Mouse (Mus musculus): ENCODE measurements around the gene Alox12e. TPM values are rescaled to one million over a fixed set of nuclear protein-coding genes. Genes with fewer than 3 reads are reported as not detected.
A peak's percentile ranks its signal among the peaks of the same experiment; 100 is the strongest.

Alox12e gene
- polyA plus RNA-seq, 1 experiment from 2014 or later = not detected

DNA sequence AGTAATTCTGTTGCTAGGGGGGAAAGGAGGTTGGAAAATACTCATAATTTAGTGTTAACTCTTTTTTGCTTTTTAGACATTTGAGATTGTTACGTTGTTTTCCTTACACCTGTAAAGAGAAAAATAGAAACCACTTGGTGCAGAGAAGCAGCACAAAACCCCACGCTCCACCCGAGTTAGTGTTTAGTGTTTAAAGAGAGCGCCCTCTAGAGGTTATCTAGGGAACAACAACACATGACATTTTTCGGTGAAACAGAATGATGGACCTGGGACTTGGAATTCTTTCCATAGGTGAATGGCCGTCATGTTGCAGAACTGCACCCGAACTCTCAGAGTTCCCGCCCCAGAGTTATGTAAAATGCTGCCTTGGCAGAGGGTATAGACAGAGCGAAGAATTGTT, 13.1 kb downstream of the Alox12e start:
- peaks cover 7% of the 10 kb centered on the region; the same call in 1 of the 2 replicates for H3K4me1 ChIP-seq
- H3K4me3 ChIP-seq = no peak overlapping the region
- no peaks in the 10 kb centered on the region for H3K36me3 ChIP-seq (replicated peaks)
- H3K27ac ChIP-seq (replicated peaks) = no peak overlapping the region
- peak; percentile 25 for DNase-seq (ENCODE audit: low spot score)
- no peaks in the 10 kb centered on the region for H3K9me3 ChIP-seq
- 30% methylated on average over 9 of the region's 9 CpGs for WGBS
- no peaks in the 10 kb centered on the region for H3K27me3 ChIP-seq (replicated peaks; ENCODE audit: low read depth, poor library complexity, severe bottlenecking)

- DNase-seq (ENCODE audit: low spot score) = no peak
- no peaks in the 10 kb centered on the region for H3K27me3 ChIP-seq (replicated peaks; ENCODE audit: low read depth, poor library complexity, severe bottlenecking)
- no peak overlapping the region for H3K27ac ChIP-seq (replicated peaks)
- peaks cover 7% of the 10 kb centered on the region; the same call in 1 of the 2 replicates for H3K4me1 ChIP-seq
- H3K36me3 ChIP-seq (replicated peaks) = no peaks in the 10 kb centered on the region
- H3K9me3 ChIP-seq = no peaks in the 10 kb centered on the region
- 92% methylated on average over 2 of the region's 2 CpGs for WGBS
- H3K4me3 ChIP-seq = no peak overlapping the region
These were observed 14.1 kb downstream of the Alox12e start for GRCm38 (mm10) chr11:70308296-70308695.

DNA sequence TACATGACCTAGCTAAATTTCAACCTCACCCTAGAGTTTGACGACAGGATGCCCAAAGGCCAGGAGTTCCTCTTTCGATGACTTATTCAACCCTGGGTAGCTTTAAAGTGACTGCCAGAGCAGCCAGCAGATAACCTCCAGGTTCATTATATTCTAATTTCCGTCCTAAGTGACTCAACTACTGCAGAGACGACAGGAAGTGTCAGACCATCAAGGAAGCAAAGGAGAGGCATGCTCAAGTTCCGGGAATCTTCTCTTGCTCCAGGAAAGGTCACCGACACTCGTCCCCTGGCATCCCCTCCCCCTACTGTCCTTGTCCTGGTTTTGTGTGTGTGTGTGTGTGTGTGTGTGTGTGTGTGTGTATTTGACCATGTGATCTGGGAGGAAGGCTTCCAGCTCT, 16.3 kb downstream of the Alox12e start:
- H3K27me3 ChIP-seq (replicated peaks; ENCODE audit: low read depth, poor library complexity, severe bottlenecking) = no peaks in the 10 kb centered on the region
- peaks cover 2% of the 10 kb centered on the region; the same call in 1 of the 2 replicates for H3K9me3 ChIP-seq
- H3K27ac ChIP-seq (replicated peaks) = no peak overlapping the region
- peaks cover 7% of the 10 kb centered on the region; the same call in 1 of the 2 replicates for H3K4me1 ChIP-seq
- 48% methylated on average over 7 of the region's 7 CpGs for WGBS
- H3K4me3 ChIP-seq = no peak overlapping the region
- no peaks in the 10 kb centered on the region for H3K36me3 ChIP-seq (replicated peaks)
- no peak for DNase-seq (ENCODE audit: low spot score)

DNA sequence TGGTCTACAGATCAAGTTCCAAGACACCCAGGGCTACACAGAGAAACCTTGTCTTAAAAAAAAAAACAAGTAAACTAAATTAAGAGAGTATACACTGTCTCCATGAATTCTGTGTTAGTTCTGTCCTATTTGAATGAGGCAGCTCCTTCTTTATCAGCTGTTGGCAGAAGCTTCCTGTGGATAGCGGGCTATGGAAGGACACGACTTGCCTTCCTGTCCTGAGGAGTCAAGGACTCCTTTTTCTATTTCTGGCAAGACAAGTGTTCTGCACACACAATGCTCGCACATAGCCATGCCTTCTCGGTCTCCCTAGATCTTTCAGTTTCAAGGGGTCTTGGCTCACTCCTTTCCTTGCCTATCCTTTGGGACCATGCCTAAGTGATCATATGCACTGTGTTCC, 20.1 kb downstream of the Alox12e start:
- Histone ChIP-seq H3K27me3 (replicated peaks; ENCODE audit: low read depth, poor library complexity, severe bottlenecking) (no peaks in the 10 kb centered on the region), H3K4me3 (no peak overlapping the region), H3K36me3 (replicated peaks) (no peaks in the 10 kb centered on the region), H3K4me1 (peaks cover 14% of the 10 kb centered on the region), H3K27ac (replicated peaks) (no peak overlapping the region), H3K9me3 (peaks cover 3% of the 10 kb centered on the region; the same call in 1 of the 2 replicates)
- 90% methylated on average over 4 of the region's 4 CpGs for WGBS
- DNase-seq (ENCODE audit: low spot score) = no peak

GRCm38 (mm10) chr11:70297836-70298454, 24.5 kb downstream of the Alox12e start:
- DNase-seq (ENCODE audit: low spot score) = no peak
- H3K4me3 ChIP-seq = no peak overlapping the region
- H3K27me3 ChIP-seq (replicated peaks; ENCODE audit: low read depth, poor library complexity, severe bottlenecking) = no peaks in the 10 kb centered on the region
- 54% methylated on average over 12 of the region's 12 CpGs for WGBS
- peak overlapping the region; percentile 24; the same call in 1 of the 2 replicates for H3K27ac ChIP-seq (replicated peaks)
- peaks cover 3% of the 10 kb centered on the region; the same call in 1 of the 2 replicates for H3K9me3 ChIP-seq
- H3K4me1 ChIP-seq = peaks cover 7% of the 10 kb centered on the region
- no peaks in the 10 kb centered on the region for H3K36me3 ChIP-seq (replicated peaks)

- no peak for DNase-seq (ENCODE audit: low spot score)
- H3K27ac ChIP-seq (replicated peaks) = peak overlapping the region; percentile 24; the same call in 1 of the 2 replicates
- 36% methylated on average over 4 of the region's 4 CpGs for WGBS
- peaks cover 3% of the 10 kb centered on the region; the same call in 1 of the 2 replicates for H3K9me3 ChIP-seq
- no peaks in the 10 kb centered on the region for H3K27me3 ChIP-seq (replicated peaks; ENCODE audit: low read depth, poor library complexity, severe bottlenecking)
- no peaks in the 10 kb centered on the region for H3K36me3 ChIP-seq (replicated peaks)
- peaks cover 7% of the 10 kb centered on the region for H3K4me1 ChIP-seq
- H3K4me3 ChIP-seq = no peak overlapping the region
These were observed 25.0 kb downstream of the Alox12e start for GRCm38 (mm10) chr11:70297405-70297804.

DNA sequence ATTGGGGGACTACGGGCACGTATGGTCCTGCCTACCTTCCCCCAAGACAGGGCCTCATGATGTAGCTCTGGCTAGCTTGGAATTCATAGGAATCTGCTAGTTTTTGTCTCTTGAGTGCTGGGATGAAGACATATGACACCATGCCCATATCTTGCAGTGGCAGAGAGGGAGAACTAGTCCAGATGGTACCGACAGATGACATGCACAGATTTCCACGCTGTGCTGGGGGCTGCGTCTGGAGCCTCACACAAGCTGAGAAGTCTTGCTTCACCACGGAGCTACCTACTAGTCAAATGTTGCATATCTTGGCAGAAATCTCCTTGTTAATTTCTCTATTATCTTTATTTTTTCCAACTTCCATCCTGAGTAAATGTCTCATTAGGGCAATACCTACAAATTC, 28.5 kb downstream of the Alox12e start:
- Histone ChIP-seq H3K9me3 (no peaks in the 10 kb centered on the region), H3K27me3 (replicated peaks; ENCODE audit: low read depth, poor library complexity, severe bottlenecking) (no peaks in the 10 kb centered on the region), H3K4me3 (no peak overlapping the region), H3K27ac (replicated peaks) (no peak overlapping the region), H3K4me1 (peaks cover 18% of the 10 kb centered on the region), H3K36me3 (replicated peaks) (no peaks in the 10 kb centered on the region)
- DNase-seq (ENCODE audit: low spot score) = no peak
- WGBS = 89% methylated on average over 6 of the region's 6 CpGs

DNA sequence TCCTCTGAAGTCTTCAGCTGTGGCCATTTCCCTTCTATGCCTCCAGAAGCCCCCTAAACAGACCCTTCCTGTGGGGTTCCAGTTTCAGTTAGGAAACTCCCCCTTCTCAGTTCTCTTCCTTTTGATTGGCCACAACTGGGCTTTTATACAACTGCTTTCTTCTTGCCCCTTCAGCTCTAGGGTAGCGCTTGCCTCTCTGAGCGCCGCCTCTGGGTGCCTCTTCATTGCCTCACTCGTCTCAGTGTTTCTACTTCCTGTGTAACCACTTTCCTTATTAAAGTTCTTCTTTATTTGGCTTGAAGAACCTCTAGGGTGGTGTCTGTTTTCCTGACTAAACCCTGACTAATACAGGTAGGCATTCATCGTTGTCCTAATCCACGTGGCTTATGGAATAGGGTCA, 31.2 kb downstream of the Alox12e start:
- Histone ChIP-seq H3K27me3 (replicated peaks; ENCODE audit: low read depth, poor library complexity, severe bottlenecking) (no peaks in the 10 kb centered on the region), H3K9me3 (no peaks in the 10 kb centered on the region), H3K36me3 (replicated peaks) (no peaks in the 10 kb centered on the region), H3K4me1 (peaks cover 11% of the 10 kb centered on the region), H3K27ac (replicated peaks) (peak overlapping the region; percentile 30), H3K4me3 (no peak overlapping the region)
- WGBS = 87% methylated on average over 6 of the region's 6 CpGs
- DNase-seq (ENCODE audit: low spot score) = no peak

GRCm38 (mm10) chr11:70289236-70289635, 33.2 kb downstream of the Alox12e start:
- Histone ChIP-seq H3K36me3 (replicated peaks) (no peaks in the 10 kb centered on the region), H3K4me3 (no peak overlapping the region), H3K9me3 (no peaks in the 10 kb centered on the region), H3K27ac (replicated peaks) (no peak overlapping the region), H3K4me1 (peaks cover 11% of the 10 kb centered on the region), H3K27me3 (replicated peaks; ENCODE audit: low read depth, poor library complexity, severe bottlenecking) (no peaks in the 10 kb centered on the region)
- no peak for DNase-seq (ENCODE audit: low spot score)
- 45% methylated on average over 6 of the region's 6 CpGs for WGBS

DNA sequence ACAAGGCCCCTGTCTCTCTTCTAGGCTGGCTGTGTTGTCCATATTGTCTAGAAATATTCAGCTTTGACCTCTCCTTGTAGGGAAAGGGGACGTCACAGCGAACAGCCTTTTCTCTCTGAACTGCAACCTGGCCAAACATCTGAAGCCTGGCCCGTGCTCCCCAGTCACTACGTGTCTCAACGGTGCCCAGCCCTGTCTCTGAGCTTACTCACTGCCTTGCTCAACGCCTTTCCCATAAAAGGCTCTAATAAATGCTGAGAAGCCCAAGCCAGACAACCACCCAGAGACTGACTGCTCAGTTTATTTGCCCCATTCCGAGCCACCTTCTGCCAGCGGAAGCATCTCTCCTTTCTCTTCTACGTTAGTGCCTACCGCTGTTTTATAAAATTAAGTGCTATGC, 34.3 kb downstream of the Alox12e start:
- H3K9me3 ChIP-seq = no peaks in the 10 kb centered on the region
- no peaks in the 10 kb centered on the region for H3K27me3 ChIP-seq (replicated peaks; ENCODE audit: low read depth, poor library complexity, severe bottlenecking)
- no peak overlapping the region for H3K27ac ChIP-seq (replicated peaks)
- no peaks in the 10 kb centered on the region for H3K36me3 ChIP-seq (replicated peaks)
- no peak for DNase-seq (ENCODE audit: low spot score)
- 89% methylated on average over 10 of the region's 10 CpGs for WGBS
- H3K4me3 ChIP-seq = no peak overlapping the region
- H3K4me1 ChIP-seq = peaks cover 11% of the 10 kb centered on the region

DNA sequence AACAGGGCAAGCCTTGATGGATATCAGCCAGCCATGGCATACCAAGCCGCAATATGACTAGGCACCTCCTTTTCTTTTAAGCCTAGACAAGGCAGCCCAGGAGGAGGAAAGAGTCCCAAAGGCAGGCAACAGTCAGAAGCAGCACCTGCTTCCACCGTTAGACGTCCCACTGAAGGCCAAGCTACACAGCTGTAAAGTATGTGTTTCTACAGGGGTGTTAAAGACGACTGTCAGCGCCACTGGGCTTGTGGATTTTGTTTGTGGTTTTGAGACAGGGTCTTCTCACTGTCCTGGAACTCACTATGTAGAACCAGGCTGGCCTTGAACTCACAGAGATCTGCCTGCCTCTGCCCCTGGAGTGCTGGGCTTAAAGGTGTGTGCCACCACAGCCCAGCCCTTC, 36.7 kb downstream of the Alox12e start:
- Histone ChIP-seq H3K27ac (replicated peaks) (no peak overlapping the region), H3K36me3 (replicated peaks) (no peaks in the 10 kb centered on the region), H3K4me3 (no peak overlapping the region), H3K4me1 (peaks cover 3% of the 10 kb centered on the region), H3K27me3 (replicated peaks; ENCODE audit: low read depth, poor library complexity, severe bottlenecking) (no peaks in the 10 kb centered on the region), H3K9me3 (no peaks in the 10 kb centered on the region)
- no peak for DNase-seq (ENCODE audit: low spot score)
- WGBS = 82% methylated on average over 5 of the region's 5 CpGs

GRCm38 (mm10) chr11:70284757-70285156, 37.7 kb downstream of the Alox12e start:
- Histone ChIP-seq H3K9me3 (no peaks in the 10 kb centered on the region), H3K4me3 (no peak overlapping the region), H3K27me3 (replicated peaks; ENCODE audit: low read depth, poor library complexity, severe bottlenecking) (no peaks in the 10 kb centered on the region), H3K4me1 (0 out of 2 replicates have a peak, but pooled peaks cover 2% of the 10 kb centered on the region), H3K36me3 (replicated peaks) (no peaks in the 10 kb centered on the region), H3K27ac (replicated peaks) (no peak overlapping the region)
- DNase-seq (ENCODE audit: low spot score) = no peak
- WGBS = 75% methylated on average over 3 of the region's 3 CpGs

GRCm38 (mm10) chr11:70283666-70284065, 38.8 kb downstream of the Alox12e start:
- H3K27me3 ChIP-seq (replicated peaks; ENCODE audit: low read depth, poor library complexity, severe bottlenecking) = no peaks in the 10 kb centered on the region
- H3K4me3 ChIP-seq = no peak overlapping the region
- WGBS = 84% methylated on average over 4 of the region's 4 CpGs
- no peaks in the 10 kb centered on the region for H3K9me3 ChIP-seq
- 0 out of 2 replicates have a peak, but pooled peaks cover 2% of the 10 kb centered on the region for H3K4me1 ChIP-seq
- no peak overlapping the region for H3K27ac ChIP-seq (replicated peaks)
- no peak for DNase-seq (ENCODE audit: low spot score)
- no peaks in the 10 kb centered on the region for H3K36me3 ChIP-seq (replicated peaks)
